Mouse (Mus musculus): ENCODE measurements around the gene Olfr237-ps1. TPM values are rescaled to one million over a fixed set of nuclear protein-coding genes. Genes with fewer than 3 reads are reported as not detected.
"Not testable (repeated sequence)": the region's sequence is repeated elsewhere in the genome, so short reads cannot be mapped to it uniquely, and the experiment has no call there.

The Olfr237-ps1 gene
- not detected for total RNA-seq (2021)
- long read RNA-seq, experiment 1 = 0 reads
- long read RNA-seq, experiment 2 = 0 reads

- intact Hi-C loops (cut with DNase I); H3K27ac ChIP-seq; DNase-seq; H3K4me3 ChIP-seq: not testable (repeated sequence)
Measured at GRCm38 (mm10) chr6:43146267-43146666, at the start of gene Olfr237-ps1. Gene Olfr237-ps1 (plus strand): TSS chr6:43146567.

GRCm38 (mm10) chr6:43106069-43106468 lies 40.3 kb upstream of the Olfr237-ps1 start, which contains the start of gene Olfr441:
Gene Olfr441 (plus strand): TSS chr6:43106369.
- H3K27ac ChIP-seq; intact Hi-C loops (cut with DNase I); DNase-seq: not testable (repeated sequence)

GRCm38 (mm10) chr6:43159502-43159901 lies 13.1 kb downstream of the Olfr237-ps1 start:
- intact Hi-C loops (cut with DNase I) = no loop called here
- no peak overlapping the region for H3K4me3 ChIP-seq
- DNase-seq = no peak
- no peak overlapping the region for H3K27ac ChIP-seq
- TF ChIP-seq CTCF (IDR thresholded peaks at IDR 0.05) = no peak

More at GRCm38 (mm10) chr6:43106069-43106468, 40.3 kb upstream of the Olfr237-ps1 start, which contains the start of gene Olfr441:
- not testable (repeated sequence) for H3K4me3 ChIP-seq

GRCm38 (mm10) chr6:43162982-43163381 lies 16.6 kb downstream of the Olfr237-ps1 start, which contains the start of gene Olfr437:
Gene Olfr437 (plus strand): TSS chr6:43163282.
- Histone ChIP-seq H3K27ac (no peak within 1 kb of the TSS), H3K4me3 (no peak within 1 kb of the TSS)
- TF ChIP-seq CTCF (IDR thresholded peaks at IDR 0.05) = no peak
- intact Hi-C loops (cut with DNase I) = no loop called here
- DNase-seq = no peak

- intact Hi-C loops (cut with DNase I) = no loop called here
- H3K27ac ChIP-seq = no peak overlapping the region
- H3K4me3 ChIP-seq = no peak overlapping the region
- TF ChIP-seq CTCF (IDR thresholded peaks at IDR 0.05) = no peak
- no peak for DNase-seq
Measured at GRCm38 (mm10) chr6:43167246-43167645, 20.9 kb downstream of the Olfr237-ps1 start.

GRCm38 (mm10) chr6:43171840-43172239 lies 25.5 kb downstream of the Olfr237-ps1 start, which contains the start of gene Olfr13:
Gene Olfr13 (plus strand): TSS chr6:43172140.
- intact Hi-C loops (cut with DNase I) = no loop called here
- Histone ChIP-seq H3K4me3 (no peak within 1 kb of the TSS), H3K27ac (no peak within 1 kb of the TSS)
- no peak for DNase-seq
- TF ChIP-seq CTCF (IDR thresholded peaks at IDR 0.05) = no peak

- DNase-seq = no peak
- TF ChIP-seq CTCF (IDR thresholded peaks at IDR 0.05) = no peak
- intact Hi-C loops (cut with DNase I) = no loop called here
- H3K27ac ChIP-seq = no peak overlapping the region
- H3K4me3 ChIP-seq = no peak overlapping the region
Measured at GRCm38 (mm10) chr6:43178129-43178528, 31.8 kb downstream of the Olfr237-ps1 start.

- intact Hi-C loops (cut with DNase I) = no loop called here
- no peak overlapping the region for H3K27ac ChIP-seq
- no peak for DNase-seq
Measured at GRCm38 (mm10) chr6:43178584-43179501, 32.5 kb downstream of the Olfr237-ps1 start.

GRCm38 (mm10) chr6:43190986-43191385 lies 44.6 kb downstream of the Olfr237-ps1 start:
- Histone ChIP-seq H3K4me3 (no peak overlapping the region), H3K27ac (no peak overlapping the region)
- no peak for DNase-seq
- no peak for TF ChIP-seq CTCF (IDR thresholded peaks at IDR 0.05)
- intact Hi-C loops (cut with DNase I) = no loop called here

More at GRCm38 (mm10) chr6:43178584-43179501, 32.5 kb downstream of the Olfr237-ps1 start:
- TF ChIP-seq CTCF (IDR thresholded peaks at IDR 0.05) = no peak
- no peak overlapping the region for H3K4me3 ChIP-seq

- intact Hi-C loops (cut with DNase I) = no loop called here
- DNase-seq = no peak
- Histone ChIP-seq H3K4me3 (no peak within 1 kb of the TSS), H3K27ac (no peak within 1 kb of the TSS)
- no peak for TF ChIP-seq CTCF (IDR thresholded peaks at IDR 0.05)
Measured at GRCm38 (mm10) chr6:43196781-43197180, 50.4 kb downstream of the Olfr237-ps1 start, which contains the start of gene Olfr435. Gene Olfr435 (plus strand): TSS chr6:43197146.

- no peak for TF ChIP-seq CTCF (IDR thresholded peaks at IDR 0.05)
- DNase-seq = no peak
- H3K4me3 ChIP-seq = no peak overlapping the region
- no peak overlapping the region for H3K27ac ChIP-seq
- intact Hi-C loops (cut with DNase I) = no loop called here
Measured at GRCm38 (mm10) chr6:43198094-43198493, 51.7 kb downstream of the Olfr237-ps1 start.

- no peak for DNase-seq
- intact Hi-C loops (cut with DNase I) = no loop called here
Measured at GRCm38 (mm10) chr6:43202786-43203185, 56.4 kb downstream of the Olfr237-ps1 start.

GRCm38 (mm10) chr6:43205355-43205754 lies 59.0 kb downstream of the Olfr237-ps1 start:
- intact Hi-C loops (cut with DNase I) = no loop called here
- no peak for DNase-seq
- no peak overlapping the region for H3K27ac ChIP-seq
- TF ChIP-seq CTCF (IDR thresholded peaks at IDR 0.05) = no peak
- no peak overlapping the region for H3K4me3 ChIP-seq

More at GRCm38 (mm10) chr6:43202786-43203185, 56.4 kb downstream of the Olfr237-ps1 start:
- no peak overlapping the region for H3K4me3 ChIP-seq
- no peak for TF ChIP-seq CTCF (IDR thresholded peaks at IDR 0.05)
- H3K27ac ChIP-seq = no peak overlapping the region

Other genes with a start within 250 kb of the Olfr237-ps1 start
- not detected for gene Olfr447, start 237.7 kb upstream of the Olfr237-ps1 start, total RNA-seq (2021)
- gene Olfr446, start 225.2 kb upstream of the Olfr237-ps1 start, total RNA-seq (2021) = not detected
- gene Olfr444, start 197.5 kb upstream of the Olfr237-ps1 start, total RNA-seq (2021) = not detected
- gene Olfr441, start 40.2 kb upstream of the Olfr237-ps1 start, total RNA-seq (2021) = not detected
- gene Olfr437, start 16.7 kb downstream of the Olfr237-ps1 start, total RNA-seq (2021) = not detected
- not detected for gene Olfr13, start 25.6 kb downstream of the Olfr237-ps1 start, total RNA-seq (2021)
- gene Olfr435, start 50.6 kb downstream of the Olfr237-ps1 start, total RNA-seq (2021) = not detected
- gene Olfr434, start 66.5 kb downstream of the Olfr237-ps1 start, total RNA-seq (2021) = not detected
- gene Olfr47, start 85.0 kb downstream of the Olfr237-ps1 start, total RNA-seq (2021) = not detected
- gene Arhgef5, start 119.0 kb downstream of the Olfr237-ps1 start, total RNA-seq (2021) = 1 to 10 TPM; 2.9 to 3.1 TPM
- not detected for gene Nobox, start 163.0 kb downstream of the Olfr237-ps1 start, total RNA-seq (2021)

Measured in gastrocnemius, adult 2 months (tissue).